ENCODE assay signal across 12 mouse cellular contexts in genomic region chr2:28133833-28134232, GRCm38 (mm10). TPM values are rescaled to one million over a fixed set of nuclear protein-coding genes. Genes with fewer than 3 reads are reported as not detected.
"Had no signal": no experiment of that assay in that cellular context is flagged by ENCODE, and none has a peak within 500 bp of the region (broad histone marks: within the 10 kb centered on the region; RNA-seq: fewer than 3 reads in every experiment).

No protein-coding gene starts in this region.

- ATAC-seq: midbrain, embryonic 16.5 days had no signal

- DNase-seq: kidney, postnatal 25 days; layer of hippocampus, adult 9-11 months; lung, embryonic 14.5 days; lung, postnatal 10 days; lung, postnatal 4 days; right cerebral cortex, adult 18-20 months; right cerebral cortex, postnatal 25 days; thymus, postnatal 36 days had no signal

RNA-seq across cellular contexts. Expression of gene Fcnb, which starts 49.1 kb away (rescaled TPM):
- polyA plus RNA-seq: lung, embryonic 14.5 days; midbrain, embryonic 16.5 days; neural tube, embryonic 11.5 days; neural tube, embryonic 15.5 days; small intestine, adult 2 months had no signal
